In the genomic region with DNA sequence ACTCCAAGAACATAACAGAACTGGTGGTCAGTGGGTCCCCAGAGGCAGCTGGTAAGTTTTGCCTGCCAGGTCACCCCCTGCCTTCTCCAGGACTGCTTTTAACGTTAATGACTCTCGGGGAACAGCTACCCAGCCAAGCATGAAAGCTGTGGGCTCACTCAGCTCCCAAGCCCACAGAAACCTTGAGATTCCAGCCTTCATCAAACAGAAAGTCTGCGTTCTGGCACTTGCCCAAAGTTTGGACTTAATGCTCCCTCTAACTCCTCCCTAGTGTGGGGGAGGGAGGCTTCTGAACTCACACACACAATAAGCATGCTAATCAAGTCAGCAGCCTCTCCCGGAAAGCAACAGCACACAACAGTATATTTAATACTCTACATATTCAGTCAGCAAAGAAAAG, we compare ENCODE assay signal across 8 mouse cellular contexts.
DNase-seq lines count a peak whose midpoint lies in the region; ATAC-seq lines count a peak whose summit lies in the region.

No protein-coding gene starts in this region.

- no peak overlapping the region for H3K9ac ChIP-seq in hindbrain, embryonic 16.5 days (ENCODE audit: low read depth, low read length)

- peaks cover 7% of the 10 kb centered on the region for H3K4me1 ChIP-seq in hindbrain, embryonic 16.5 days (ENCODE audit: control insufficient read depth, insufficient read depth, low read depth, low read length)

- peak; percentile 13 to 34 for DNase-seq in frontal cortex, adult 2 months (ENCODE audit: extremely low spot score in 1 of 2, low spot score in 1 of 2)
- DNase-seq in frontal cortex, postnatal 25 days (ENCODE audit: low spot score in 2 of 2), result no peak
- peak; percentile 83 to 85 for DNase-seq in adrenal gland, postnatal 36 days
- DNase-seq in gastrocnemius, postnatal 10 days, result peak; percentile 47
- peak; percentile 55 to 77 for DNase-seq in lung, adult 18-20 months
- DNase-seq in retina, embryonic 14.5 days (ENCODE audit: low spot score), result peak; percentile 70
- DNase-seq in adipocyte (ENCODE audit: low spot score), result no peak

- 6% methylated on average over 4 of the region's 4 CpGs for WGBS in hindbrain, embryonic 16.5 days

- no peaks in the 10 kb centered on the region for H3K36me3 ChIP-seq in hindbrain, embryonic 16.5 days (ENCODE audit: control insufficient read depth, insufficient read depth, low read length)

- H3K4me2 ChIP-seq in hindbrain, embryonic 16.5 days (ENCODE audit: low read length), result no peak overlapping the region

- peak; percentile 82 for ATAC-seq in hindbrain, embryonic 16.5 days

- no peaks in the 10 kb centered on the region for H3K9me3 ChIP-seq in hindbrain, embryonic 16.5 days (ENCODE audit: control insufficient read depth, low read length)

- H3K27me3 ChIP-seq in hindbrain, embryonic 16.5 days (replicated peaks; ENCODE audit: control insufficient read depth, insufficient read depth, low read length), result no peaks in the 10 kb centered on the region

- no peak overlapping the region for H3K4me3 ChIP-seq in hindbrain, embryonic 16.5 days (ENCODE audit: low read length)

- peak overlapping the region; percentile 39 for H3K27ac ChIP-seq in hindbrain, embryonic 16.5 days (ENCODE audit: low read depth, low read length)

Comparison
In these comparisons a context has a peak if more than half of its experiments do, and no peak if none do; other contexts are left out.
1. DNase-seq: peak in frontal cortex, adult 2 months (2 of 2), adrenal gland, postnatal 36 days (2 of 2), gastrocnemius, postnatal 10 days (single experiment), lung, adult 18-20 months (2 of 2) and retina, embryonic 14.5 days (single experiment); none in frontal cortex, postnatal 25 days (0 of 2) and adipocyte (single experiment).